Mouse (Mus musculus): ENCODE measurements around the gene Crkl. TPM values are rescaled to one million over a fixed set of nuclear protein-coding genes. Genes with fewer than 3 reads are reported as not detected.

The Crkl gene
- polyA plus RNA-seq, 1 experiment from 2014 or later, result 120 TPM

DNA sequence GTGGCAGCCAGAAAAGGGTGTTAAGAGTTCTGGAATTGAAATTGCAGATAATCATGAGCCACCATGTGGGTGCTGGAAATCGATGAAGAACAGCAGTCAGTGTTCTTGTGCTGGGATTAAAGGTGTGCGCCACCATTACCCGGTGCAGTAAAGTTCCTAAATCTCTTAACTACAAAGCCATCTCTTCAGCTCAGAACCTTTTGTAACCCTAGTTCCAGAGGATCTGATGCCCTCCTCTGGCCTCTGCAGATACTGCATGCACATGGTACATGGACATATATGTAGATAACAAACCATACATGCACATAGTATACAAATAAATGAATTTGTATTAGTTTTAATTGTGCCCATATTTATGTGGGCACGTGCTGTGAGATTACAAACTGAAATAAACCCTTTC is 8.5 kb downstream of the Crkl start:
- H3K27ac ChIP-seq (replicated peaks), result no peak overlapping the region
- no peak overlapping the region for H3K4me2 ChIP-seq (replicated peaks)
- ATAC-seq (replicated peaks), result no peak
- peaks cover 23% of the 10 kb centered on the region for H3K4me1 ChIP-seq
- H3K4me3 ChIP-seq, result no peak overlapping the region
- 82% methylated on average over 4 of the region's 4 CpGs for WGBS
- no peaks in the 10 kb centered on the region for H3K27me3 ChIP-seq
- no peak overlapping the region for H3K9ac ChIP-seq (replicated peaks)
- peaks cover 17% of the 10 kb centered on the region for H3K36me3 ChIP-seq
- no peaks in the 10 kb centered on the region for H3K9me3 ChIP-seq

DNA sequence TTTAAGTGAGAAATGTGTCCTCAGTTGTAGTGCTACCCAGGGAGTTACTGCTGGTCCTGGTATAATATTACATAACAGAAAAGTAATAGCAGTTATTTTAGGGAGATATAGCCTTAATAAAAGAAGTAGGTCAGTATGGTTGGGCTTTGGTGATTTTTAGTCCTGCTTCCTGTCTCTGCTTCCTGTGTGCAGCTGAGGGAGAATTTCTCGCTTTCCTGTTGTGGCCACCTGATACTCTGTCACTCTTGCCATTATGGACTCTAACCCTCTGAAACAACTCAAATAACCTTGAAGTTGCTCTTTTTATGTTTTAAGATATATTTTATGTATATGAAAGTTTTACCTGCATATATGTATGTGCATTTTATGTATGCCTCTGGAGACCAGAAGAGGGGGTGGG is 9.8 kb downstream of the Crkl start:
- Histone ChIP-seq H3K27me3 (no peaks in the 10 kb centered on the region), H3K9me3 (no peaks in the 10 kb centered on the region), H3K4me3 (no peak overlapping the region), H3K27ac (replicated peaks) (no peak overlapping the region), H3K4me2 (replicated peaks) (no peak overlapping the region), H3K4me1 (peaks cover 12% of the 10 kb centered on the region), H3K9ac (replicated peaks) (no peak overlapping the region), H3K36me3 (peaks cover 12% of the 10 kb centered on the region)
- 87% methylated on average over 1 of the region's 1 CpGs for WGBS
- no peak for ATAC-seq (replicated peaks)

DNA sequence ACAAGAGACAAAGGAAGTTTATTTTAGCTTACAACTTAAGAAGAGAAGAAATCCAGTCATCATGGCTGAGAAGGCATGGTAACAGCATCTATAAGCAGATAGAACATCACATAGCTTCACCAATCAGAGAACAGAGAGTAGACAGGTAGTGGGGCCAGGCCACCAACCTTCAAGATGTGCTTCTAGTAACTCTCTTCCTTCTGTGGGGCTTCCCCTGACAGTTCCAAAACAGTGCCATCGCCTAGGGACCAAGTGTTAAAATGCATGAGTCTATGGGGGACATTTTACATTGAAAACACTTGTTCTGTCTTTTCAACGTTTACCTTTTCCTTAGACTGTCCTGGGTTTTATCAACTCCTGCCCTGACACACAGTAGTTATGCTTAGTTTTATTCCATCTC is 11.4 kb downstream of the Crkl start:
- Histone ChIP-seq H3K27me3 (no peaks in the 10 kb centered on the region), H3K4me2 (replicated peaks) (no peak overlapping the region), H3K4me3 (no peak overlapping the region), H3K9ac (replicated peaks) (no peak overlapping the region), H3K27ac (replicated peaks) (no peak overlapping the region), H3K4me1 (peaks cover 5% of the 10 kb centered on the region; the same call in 1 of the 2 replicates), H3K36me3 (peaks cover 8% of the 10 kb centered on the region; the same call in 1 of the 2 replicates), H3K9me3 (no peaks in the 10 kb centered on the region)
- WGBS, result 98% methylated on average over 2 of the region's 2 CpGs
- no peak for ATAC-seq (replicated peaks)

GRCm38 (mm10) chr16:17466875-17467663 is 15.3 kb downstream of the Crkl start:
- Histone ChIP-seq H3K4me3 (no peak overlapping the region), H3K4me1 (no peaks in the 10 kb centered on the region), H3K4me2 (replicated peaks) (no peak overlapping the region), H3K27me3 (no peaks in the 10 kb centered on the region), H3K27ac (replicated peaks) (no peak overlapping the region), H3K9me3 (no peaks in the 10 kb centered on the region), H3K36me3 (peaks cover 18% of the 10 kb centered on the region), H3K9ac (replicated peaks) (no peak overlapping the region)
- 94% methylated on average over 4 of the region's 4 CpGs for WGBS
- no peak for ATAC-seq (replicated peaks)

GRCm38 (mm10) chr16:17472498-17472897 is 20.7 kb downstream of the Crkl start:
- no peak overlapping the region for H3K4me3 ChIP-seq
- no peaks in the 10 kb centered on the region for H3K9me3 ChIP-seq
- H3K4me2 ChIP-seq (replicated peaks), result no peak overlapping the region
- no peaks in the 10 kb centered on the region for H3K27me3 ChIP-seq
- WGBS, result 92% methylated on average over 6 of the region's 6 CpGs
- peaks cover 19% of the 10 kb centered on the region for H3K36me3 ChIP-seq
- peaks cover 8% of the 10 kb centered on the region for H3K4me1 ChIP-seq
- no peak for ATAC-seq (replicated peaks)
- H3K27ac ChIP-seq (replicated peaks), result no peak overlapping the region
- H3K9ac ChIP-seq (replicated peaks), result no peak overlapping the region

GRCm38 (mm10) chr16:17474091-17474490 is 22.3 kb downstream of the Crkl start:
- H3K27ac ChIP-seq (replicated peaks), result no peak overlapping the region
- H3K9me3 ChIP-seq, result no peaks in the 10 kb centered on the region
- H3K4me1 ChIP-seq, result peaks cover 17% of the 10 kb centered on the region
- no peaks in the 10 kb centered on the region for H3K27me3 ChIP-seq
- no peak for ATAC-seq (replicated peaks)
- H3K36me3 ChIP-seq, result peaks cover 17% of the 10 kb centered on the region
- H3K9ac ChIP-seq (replicated peaks), result no peak overlapping the region
- no peak overlapping the region for H3K4me2 ChIP-seq (replicated peaks)
- no peak overlapping the region for H3K4me3 ChIP-seq

- Histone ChIP-seq H3K9me3 (no peaks in the 10 kb centered on the region), H3K4me3 (no peak overlapping the region), H3K9ac (replicated peaks) (no peak overlapping the region), H3K36me3 (peaks cover 12% of the 10 kb centered on the region; the same call in 1 of the 2 replicates), H3K4me2 (replicated peaks) (no peak overlapping the region), H3K27me3 (no peaks in the 10 kb centered on the region), H3K4me1 (peaks cover 17% of the 10 kb centered on the region), H3K27ac (replicated peaks) (no peak overlapping the region)
- ATAC-seq (replicated peaks), result no peak
- WGBS, result 80% methylated on average over 2 of the region's 2 CpGs
These were observed 23.0 kb downstream of the Crkl start for GRCm38 (mm10) chr16:17474761-17475160.

- Histone ChIP-seq H3K4me2 (replicated peaks) (no peak overlapping the region), H3K4me3 (no peak overlapping the region), H3K36me3 (peaks cover 6% of the 10 kb centered on the region; the same call in 1 of the 2 replicates), H3K9me3 (no peaks in the 10 kb centered on the region), H3K27me3 (no peaks in the 10 kb centered on the region), H3K4me1 (peaks cover 17% of the 10 kb centered on the region), H3K9ac (replicated peaks) (no peak overlapping the region), H3K27ac (replicated peaks) (no peak overlapping the region)
- ATAC-seq (replicated peaks), result no peak
- WGBS, result 92% methylated on average over 4 of the region's 4 CpGs
These were observed 23.5 kb downstream of the Crkl start for GRCm38 (mm10) chr16:17475326-17475725.

- no peak overlapping the region for H3K4me3 ChIP-seq
- H3K27ac ChIP-seq (replicated peaks), result no peak overlapping the region
- no peak overlapping the region for H3K4me2 ChIP-seq (replicated peaks)
- peaks cover 7% of the 10 kb centered on the region; the same call in 1 of the 2 replicates for H3K36me3 ChIP-seq
- ATAC-seq (replicated peaks), result no peak
- no peaks in the 10 kb centered on the region for H3K9me3 ChIP-seq
- H3K9ac ChIP-seq (replicated peaks), result no peak overlapping the region
- peaks cover 17% of the 10 kb centered on the region for H3K4me1 ChIP-seq
- 73% methylated on average over 4 of the region's 4 CpGs for WGBS
- H3K27me3 ChIP-seq, result no peaks in the 10 kb centered on the region
These were observed 26.6 kb downstream of the Crkl start for GRCm38 (mm10) chr16:17478331-17478943.

DNA sequence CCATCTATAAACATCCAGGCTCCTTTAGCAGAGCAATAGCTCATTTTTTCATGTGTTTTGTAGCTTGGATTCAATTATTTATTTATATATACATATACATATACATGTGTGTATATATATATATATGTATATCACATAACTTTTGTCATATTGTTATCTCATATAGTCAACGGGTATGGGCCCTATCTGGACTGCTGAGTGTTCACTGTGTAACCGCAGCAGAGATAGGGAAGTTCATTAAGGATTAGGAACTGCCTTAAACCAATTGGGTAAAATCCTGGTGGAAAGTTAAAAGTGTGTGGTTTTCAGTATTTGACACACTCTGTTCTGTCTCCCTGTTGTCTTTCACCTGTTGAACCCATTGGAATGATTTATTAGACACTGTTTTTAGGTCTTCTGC is 29.7 kb downstream of the Crkl start:
- H3K27ac ChIP-seq (replicated peaks), result no peak overlapping the region
- H3K9ac ChIP-seq (replicated peaks), result no peak overlapping the region
- no peak overlapping the region for H3K4me2 ChIP-seq (replicated peaks)
- H3K36me3 ChIP-seq, result peaks cover 33% of the 10 kb centered on the region
- no peaks in the 10 kb centered on the region for H3K9me3 ChIP-seq
- no peak for ATAC-seq (replicated peaks)
- WGBS, result 93% methylated on average over 2 of the region's 2 CpGs
- H3K4me1 ChIP-seq, result peaks cover 15% of the 10 kb centered on the region
- no peak overlapping the region for H3K4me3 ChIP-seq
- no peaks in the 10 kb centered on the region for H3K27me3 ChIP-seq

- no peak overlapping the region for H3K4me2 ChIP-seq (replicated peaks)
- 0 out of 2 replicates have a peak, but pooled peaks cover 5% of the 10 kb centered on the region for H3K27me3 ChIP-seq
- H3K27ac ChIP-seq (replicated peaks), result no peak overlapping the region
- 30% methylated on average over 3 of the region's 3 CpGs for whole genome bisulfite sequencing
- no peak for ATAC-seq (replicated peaks)
- H3K9ac ChIP-seq (replicated peaks), result no peak overlapping the region
- no peaks in the 10 kb centered on the region for H3K9me3 ChIP-seq
- peaks cover 15% of the 10 kb centered on the region for H3K4me1 ChIP-seq
- H3K36me3 ChIP-seq, result peaks cover 34% of the 10 kb centered on the region
- no peak overlapping the region for H3K4me3 ChIP-seq
These were observed 34.7 kb downstream of the Crkl start for GRCm38 (mm10) chr16:17486505-17486904.

Measured in forebrain, embryonic 15.5 days (tissue).